ENCODE assay signal across 8 mouse cellular contexts in the genomic region with DNA sequence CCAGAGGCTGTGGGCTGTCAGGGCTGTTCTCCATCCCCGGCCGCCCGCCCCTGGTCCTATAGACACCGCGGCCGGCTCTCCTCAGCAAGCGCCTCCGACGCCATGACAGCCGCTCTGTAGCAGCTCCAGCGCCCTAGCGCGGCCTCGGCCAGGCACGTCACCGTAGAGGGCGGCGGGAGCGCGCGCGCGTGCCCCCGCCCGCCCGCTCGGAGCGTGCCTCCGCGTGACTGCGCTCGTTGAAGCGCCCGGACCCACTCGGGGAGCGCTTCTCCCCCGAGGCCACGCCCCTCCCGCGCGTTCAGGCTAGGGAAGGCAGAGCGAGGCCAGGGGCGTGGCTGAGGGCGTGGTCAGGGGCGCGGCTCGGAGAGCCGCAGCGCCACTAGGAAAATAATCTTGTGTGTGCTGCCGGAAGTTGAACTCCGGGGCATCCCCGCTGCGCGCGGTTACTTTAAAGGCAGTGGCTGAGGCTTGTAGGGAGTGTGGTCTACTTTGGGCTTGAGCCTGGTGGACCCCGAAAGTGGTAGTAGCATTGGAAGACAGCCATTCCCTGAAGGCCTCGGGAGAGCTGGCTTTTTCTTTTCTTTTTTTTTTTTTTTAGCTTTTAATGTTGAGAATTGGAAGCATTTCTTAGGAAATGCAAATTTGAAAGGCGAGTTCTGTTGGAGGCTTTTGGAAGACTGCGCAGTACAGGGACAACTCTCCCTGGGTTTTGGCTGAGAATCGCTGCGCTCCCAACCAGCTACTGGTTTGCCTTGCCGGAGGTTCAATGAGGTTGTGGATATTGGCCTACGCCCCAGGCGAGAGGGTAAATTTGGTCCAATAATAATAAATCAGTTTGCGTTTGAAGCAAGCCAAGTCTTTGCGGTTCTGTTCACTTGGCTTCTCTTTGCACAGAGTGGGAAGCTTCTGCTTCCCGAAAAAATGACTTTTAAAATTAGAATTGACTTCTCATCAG. TPM values are rescaled to one million over a fixed set of nuclear protein-coding genes. Genes with fewer than 3 reads are reported as not detected.
DNase-seq lines count a peak whose midpoint lies in the region; ATAC-seq lines count a peak whose summit lies in the region.

TSS of gene Mindy2 (minus strand) at position 162 of the 955 bp plus-strand sequence.

- peak; percentile 97 for ATAC-seq in heart, embryonic 14.5 days (ENCODE audit: insufficient number of reproducible peaks, insufficient read depth, low FRiP score, low read depth)
- ATAC-seq in liver, embryonic 13.5 days (ENCODE audit: low read depth) = peak; percentile 94
- peak; percentile 99 for ATAC-seq in stomach, embryonic 16.5 days (ENCODE audit: insufficient read depth, low FRiP score)

- peak within 1 kb of the TSS; percentile 89 for H3K4me3 ChIP-seq in brown adipose tissue, adult 24 weeks (ENCODE audit: insufficient read depth, low read depth, low read length)
- peak within 1 kb of the TSS; percentile 91 to 95 for H3K4me3 ChIP-seq in heart, embryonic 14.5 days (ENCODE audit: control insufficient read depth in 1 of 2, insufficient read depth in 1 of 2, low read depth in 1 of 2, low read length in 2 of 2)
- H3K4me3 ChIP-seq in liver, embryonic 13.5 days (replicated peaks) = peak within 1 kb of the TSS; percentile 78
- peak within 1 kb of the TSS; percentile 88 for H3K4me3 ChIP-seq in stomach, embryonic 16.5 days (replicated peaks; ENCODE audit: low read length)

- H3K4me2 ChIP-seq in heart, embryonic 14.5 days (ENCODE audit: low read length) = peak within 1 kb of the TSS; percentile 65
- H3K4me2 ChIP-seq in liver, embryonic 13.5 days = peak within 1 kb of the TSS; percentile 70
- H3K4me2 ChIP-seq in stomach, embryonic 16.5 days (ENCODE audit: low read depth, low read length) = peak within 1 kb of the TSS; percentile 75

- H3K36me3 ChIP-seq in heart, embryonic 14.5 days (ENCODE audit: control insufficient read depth, insufficient read depth, low read length) = no peaks in the 10 kb centered on the region
- peaks cover 8% of the 10 kb centered on the region; the same call in 1 of the 2 replicates for H3K36me3 ChIP-seq in liver, embryonic 13.5 days
- no peaks in the 10 kb centered on the region for H3K36me3 ChIP-seq in stomach, embryonic 16.5 days (ENCODE audit: control insufficient read depth, insufficient read depth, low read length)

- peak within 1 kb of the TSS; percentile 90 for H3K9ac ChIP-seq in heart, embryonic 14.5 days (ENCODE audit: low read length)
- H3K9ac ChIP-seq in liver, embryonic 13.5 days = peak within 1 kb of the TSS; percentile 95
- peak within 1 kb of the TSS; percentile 95 for H3K9ac ChIP-seq in stomach, embryonic 16.5 days (ENCODE audit: low read length)

- no peaks in the 10 kb centered on the region for H3K9me3 ChIP-seq in heart, embryonic 14.5 days (ENCODE audit: control insufficient read depth, low read length)
- no peaks in the 10 kb centered on the region for H3K9me3 ChIP-seq in liver, embryonic 13.5 days (replicated peaks)
- H3K9me3 ChIP-seq in stomach, embryonic 16.5 days (replicated peaks; ENCODE audit: control insufficient read depth, low read length) = no peaks in the 10 kb centered on the region

- peak within 1 kb of the TSS; percentile 75 for H3K27ac ChIP-seq in brown adipose tissue, adult 24 weeks (replicated peaks; ENCODE audit: low read depth, low read length)
- H3K27ac ChIP-seq in heart, embryonic 14.5 days (replicated peaks in 1 of 2; ENCODE audit: control insufficient read depth in 1 of 2, insufficient read depth in 1 of 2, low read depth in 2 of 2, low read length in 2 of 2) = peak within 1 kb of the TSS; percentile 92 to 96
- H3K27ac ChIP-seq in liver, embryonic 13.5 days = peak within 1 kb of the TSS; percentile 96
- peak within 1 kb of the TSS; percentile 97 for H3K27ac ChIP-seq in stomach, embryonic 16.5 days (ENCODE audit: low read length)

- no peaks in the 10 kb centered on the region for H3K27me3 ChIP-seq in heart, embryonic 14.5 days (ENCODE audit: control insufficient read depth, insufficient read depth, low read length)
- no peaks in the 10 kb centered on the region for H3K27me3 ChIP-seq in liver, embryonic 13.5 days
- H3K27me3 ChIP-seq in stomach, embryonic 16.5 days (ENCODE audit: control insufficient read depth, insufficient read depth, low read length) = no peaks in the 10 kb centered on the region

- 3% methylated on average over 67 of the region's 67 CpGs for WGBS in heart, embryonic 14.5 days
- WGBS in liver, embryonic 13.5 days (ENCODE audit: insufficient replicate concordance) = 2% methylated on average over 65 of the region's 67 CpGs
- under 1% methylated on average over 62 of the region's 67 CpGs for WGBS in stomach, embryonic 16.5 days

- peak; percentile 100 for DNase-seq in CD4-positive, CD25-positive, alpha-beta regulatory T cell, adult 2 months (ENCODE audit: low read depth, low spot score)
- peak; percentile 96 for DNase-seq in fibroblast of lung, adult 2 months (ENCODE audit: low read depth)
- peak; percentile 99 for DNase-seq in kidney, postnatal 14 days
- DNase-seq in liver, embryonic 13.5 days = peak; percentile 97
- peak; percentile 96 for DNase-seq in neural tube, embryonic 10.5 days (ENCODE audit: extremely low spot score, low spot score)

- H3K4me1 ChIP-seq in brown adipose tissue, adult 24 weeks (ENCODE audit: control insufficient read depth, insufficient read depth, insufficient read length, low read length) = peaks cover 3% of the 10 kb centered on the region
- peaks cover 2 to 16% of the 10 kb centered on the region in 2 experiments; a peak in 3 of 4 replicates for H3K4me1 ChIP-seq in heart, embryonic 14.5 days (ENCODE audit: control insufficient read depth in 2 of 2, insufficient read depth in 2 of 2, low read length in 2 of 2)
- peaks cover 48% of the 10 kb centered on the region for H3K4me1 ChIP-seq in liver, embryonic 13.5 days (replicated peaks)
- H3K4me1 ChIP-seq in stomach, embryonic 16.5 days (ENCODE audit: control insufficient read depth, insufficient read depth, low read length) = peaks cover 17% of the 10 kb centered on the region; the same call in 1 of the 2 replicates

RNA-seq across cellular contexts. Expression of gene Mindy2, which starts in this region (rescaled TPM):
- polyA plus RNA-seq in brown adipose tissue, adult 24 weeks (2012; ENCODE audit: insufficient read depth, insufficient read length, missing spikeins) = 23.8 and 32.1 TPM in 2 replicates
- polyA plus RNA-seq in heart, embryonic 14.5 days (2014; fragmentation: Nextera tagmentation; extraction: Ambion mirVana) = 13.4 and 15.9 TPM in 2 replicates
- 12.7 and 15.4 TPM in 2 replicates for polyA plus RNA-seq in liver, embryonic 13.5 days (2015; fragmentation: Nextera tagmentation; extraction: Ambion mirVana)
- 6.8 and 8.9 TPM in 2 replicates for polyA plus RNA-seq in stomach, embryonic 16.5 days (2015; fragmentation: Nextera tagmentation; extraction: Ambion mirVana)

Comparison
In these comparisons a context has a peak if more than half of its experiments do, and no peak if none do; other contexts are left out.
1. Peak in every context shown above with its lines: DNase-seq, ATAC-seq, H3K4me3 ChIP-seq and H3K27ac ChIP-seq.